8 mouse cellular contexts compared by ENCODE assay signal in the genomic region with DNA sequence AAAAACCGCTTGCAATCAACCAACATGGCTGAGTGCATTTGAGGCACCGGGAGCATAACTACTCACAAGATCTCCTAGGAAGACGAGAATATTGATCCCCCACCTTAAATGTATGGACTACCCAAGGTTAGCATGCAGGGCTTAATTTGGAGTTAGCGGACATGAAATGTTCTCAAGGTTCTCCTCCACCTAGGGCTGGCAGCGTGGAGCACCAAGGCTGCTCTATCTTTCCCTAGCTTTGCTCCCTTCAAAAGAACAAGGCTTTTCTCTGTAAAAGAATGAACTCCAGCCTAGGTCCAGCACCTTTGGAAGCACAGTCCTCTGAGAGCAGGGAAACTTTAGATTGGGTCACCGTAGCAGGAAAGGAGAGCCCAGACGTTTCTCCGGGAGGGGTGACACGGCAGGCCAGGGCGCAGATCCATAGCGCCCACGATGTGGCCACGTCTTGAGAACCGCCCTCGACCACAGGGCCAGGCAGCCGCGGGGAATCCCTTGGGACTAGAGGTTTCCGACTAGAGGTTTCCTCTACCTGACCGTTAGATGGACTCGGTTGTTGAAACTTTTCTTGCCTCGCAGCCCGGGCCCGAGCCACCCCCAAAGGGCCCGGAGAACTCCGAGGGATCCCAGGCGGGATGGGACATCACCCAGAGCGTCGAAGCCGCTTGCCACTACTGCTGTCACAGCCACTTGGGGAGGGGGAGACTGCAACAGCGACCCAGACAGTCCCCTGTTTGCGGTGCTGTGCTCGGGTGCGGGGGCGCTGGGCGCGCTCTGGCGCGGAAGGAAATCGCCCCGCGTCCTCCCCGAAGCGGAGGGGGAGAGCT. TPM values are rescaled to one million over a fixed set of nuclear protein-coding genes. Genes with fewer than 3 reads are reported as not detected.
DNase-seq lines count a peak whose midpoint lies in the region; ATAC-seq and TF ChIP-seq lines count a peak whose summit lies in the region.

No protein-coding gene starts in this region.

- no peak for DNase-seq in left cerebral cortex, adult 2 months (ENCODE audit: extremely low spot score in 1 of 2, low spot score in 2 of 2)
- no peak for DNase-seq in left cerebral cortex, adult 9 months (ENCODE audit: low spot score in 2 of 2)
- DNase-seq in adrenal gland, postnatal 14 days = peak; percentile 38
- peak; percentile 11 to 34 for DNase-seq in heart, adult 9 months (ENCODE audit: low spot score in 2 of 2)
- DNase-seq in left cerebral cortex, postnatal 14 days (ENCODE audit: low spot score in 2 of 2) = no peak
- DNase-seq in layer of hippocampus, adult 8-10 months (ENCODE audit: low spot score in 2 of 2) = no peak

- 1% methylated on average over 43 of the region's 43 CpGs for WGBS in limb, embryonic 15.5 days
- WGBS in stomach, embryonic 16.5 days = 1% methylated on average over 43 of the region's 43 CpGs

- ATAC-seq in limb, embryonic 15.5 days (ENCODE audit: insufficient number of reproducible peaks, low FRiP score, low TSS enrichment, low read depth) = 0 out of 2 replicates have a peak, but pooled peaks have one; percentile 0
- ATAC-seq in stomach, embryonic 16.5 days (ENCODE audit: insufficient read depth, low FRiP score) = peak; percentile 22; the same call in 1 of the 2 replicates

- no peaks in the 10 kb centered on the region for H3K9me3 ChIP-seq in limb, embryonic 15.5 days
- no peaks in the 10 kb centered on the region for H3K9me3 ChIP-seq in stomach, embryonic 16.5 days (replicated peaks; ENCODE audit: control insufficient read depth, low read length)

- H3K4me3 ChIP-seq in left cerebral cortex, adult 2 months = peak overlapping the region; percentile 16; the same call in 1 of the 2 replicates
- peak overlapping the region; percentile 78 for H3K4me3 ChIP-seq in limb, embryonic 15.5 days
- H3K4me3 ChIP-seq in stomach, embryonic 16.5 days (replicated peaks; ENCODE audit: low read length) = peak overlapping the region; percentile 64

- no peak overlapping the region for H3K27ac ChIP-seq in left cerebral cortex, adult 2 months
- H3K27ac ChIP-seq in limb, embryonic 15.5 days = peak overlapping the region; percentile 97
- H3K27ac ChIP-seq in stomach, embryonic 16.5 days (ENCODE audit: low read length) = peak overlapping the region; percentile 42; the same call in 1 of the 2 replicates

- peak overlapping the region; percentile 58 for H3K4me2 ChIP-seq in limb, embryonic 15.5 days
- peak overlapping the region; percentile 74 for H3K4me2 ChIP-seq in stomach, embryonic 16.5 days (ENCODE audit: low read depth, low read length)

- H3K27me3 ChIP-seq in limb, embryonic 15.5 days = peaks cover 28% of the 10 kb centered on the region
- H3K27me3 ChIP-seq in stomach, embryonic 16.5 days (ENCODE audit: control insufficient read depth, insufficient read depth, low read length) = peaks cover 39% of the 10 kb centered on the region

- H3K36me3 ChIP-seq in limb, embryonic 15.5 days = no peaks in the 10 kb centered on the region
- H3K36me3 ChIP-seq in stomach, embryonic 16.5 days (ENCODE audit: control insufficient read depth, insufficient read depth, low read length) = no peaks in the 10 kb centered on the region

- H3K9ac ChIP-seq in limb, embryonic 15.5 days = peak overlapping the region; percentile 75
- peak overlapping the region; percentile 82 for H3K9ac ChIP-seq in stomach, embryonic 16.5 days (ENCODE audit: low read length)

- TF ChIP-seq CTCF in left cerebral cortex, adult 2 months (IDR thresholded peaks at IDR 0.05) = no peak

- H3K4me1 ChIP-seq in limb, embryonic 15.5 days = peaks cover 11% of the 10 kb centered on the region
- H3K4me1 ChIP-seq in stomach, embryonic 16.5 days (ENCODE audit: control insufficient read depth, insufficient read depth, low read length) = peaks cover 3% of the 10 kb centered on the region; the same call in 1 of the 2 replicates

- intact Hi-C loops in left cerebral cortex, adult 2 months (cut with DNase I) = loop anchor here (10.0 kb wide), 1 partner anchor 352 kb away; no protein-coding TSS in a partner anchor
- intact Hi-C loops in left cerebral cortex, postnatal 14 days (cut with DNase I) = loop anchor here (10.0 kb wide), 1 partner anchor 698 kb away; no protein-coding TSS in a partner anchor

RNA-seq across cellular contexts. Expression of a gene that starts 0.7 kb away (rescaled TPM):
- total RNA-seq in left cerebral cortex, adult 2 months (2021) = 1 to 10 TPM in 1 of 2 experiments, under 1 TPM in 1; 0.35 to 1.2 TPM
- total RNA-seq in adrenal gland, postnatal 14 days (2021) = 10.5 and 11.0 TPM in 2 replicates
- 27.9 and 43.7 TPM in 2 replicates for polyA plus RNA-seq in limb, embryonic 15.5 days (2015; fragmentation: Nextera tagmentation; extraction: Ambion mirVana)
- polyA plus RNA-seq in stomach, embryonic 16.5 days (2015; fragmentation: Nextera tagmentation; extraction: Ambion mirVana) = 1.5 TPM in 2 replicates
- total RNA-seq in left cerebral cortex, postnatal 14 days (2021) = 1 to 10 TPM in 1 of 2 experiments, under 1 TPM in 1; 0.51 to 1.3 TPM
- 1 to 10 TPM; 1.2 to 1.9 (median 1.3) TPM for total RNA-seq in layer of hippocampus, adult 8-10 months (2022)

RNA-seq across cellular contexts. Expression of a gene that starts 28.6 kb away (rescaled TPM):
- total RNA-seq in left cerebral cortex, adult 2 months (2021) = not detected
- not detected in 2 replicates for total RNA-seq in adrenal gland, postnatal 14 days (2021)
- polyA plus RNA-seq in limb, embryonic 15.5 days (2015; fragmentation: Nextera tagmentation; extraction: Ambion mirVana) = not detected in 2 replicates
- polyA plus RNA-seq in stomach, embryonic 16.5 days (2015; fragmentation: Nextera tagmentation; extraction: Ambion mirVana) = not detected in 2 replicates
- total RNA-seq in left cerebral cortex, postnatal 14 days (2021) = not detected
- not detected for total RNA-seq in layer of hippocampus, adult 8-10 months (2022)

Comparison
In these comparisons a context has a peak if more than half of its experiments do, and no peak if none do; other contexts are left out.
1. DNase-seq: peak in adrenal gland, postnatal 14 days (single experiment) and heart, adult 9 months (2 of 2); none in left cerebral cortex, adult 2 months (0 of 2), left cerebral cortex, adult 9 months (0 of 2), left cerebral cortex, postnatal 14 days (0 of 2) and layer of hippocampus, adult 8-10 months (0 of 2).
2. H3K4me3 ChIP-seq: peak in every context shown above with its lines; median percentile 78 in limb, embryonic 15.5 days; 64 in stomach, embryonic 16.5 days; 16 in left cerebral cortex, adult 2 months.